Mouse (Mus musculus) liver, adult (tissue): Measurements from ENCODE around the gene Usp36.

Experiments
- GATA4 ChIP-seq: IDR thresholded peaks from 2 replicates; pipeline ENCODE4 v1.6.1; 2014; ENCODE audit warnings: mild to moderate bottlenecking, low read length; ENCODE audit not compliant: insufficient replicate concordance

Usp36 gene

DNA sequence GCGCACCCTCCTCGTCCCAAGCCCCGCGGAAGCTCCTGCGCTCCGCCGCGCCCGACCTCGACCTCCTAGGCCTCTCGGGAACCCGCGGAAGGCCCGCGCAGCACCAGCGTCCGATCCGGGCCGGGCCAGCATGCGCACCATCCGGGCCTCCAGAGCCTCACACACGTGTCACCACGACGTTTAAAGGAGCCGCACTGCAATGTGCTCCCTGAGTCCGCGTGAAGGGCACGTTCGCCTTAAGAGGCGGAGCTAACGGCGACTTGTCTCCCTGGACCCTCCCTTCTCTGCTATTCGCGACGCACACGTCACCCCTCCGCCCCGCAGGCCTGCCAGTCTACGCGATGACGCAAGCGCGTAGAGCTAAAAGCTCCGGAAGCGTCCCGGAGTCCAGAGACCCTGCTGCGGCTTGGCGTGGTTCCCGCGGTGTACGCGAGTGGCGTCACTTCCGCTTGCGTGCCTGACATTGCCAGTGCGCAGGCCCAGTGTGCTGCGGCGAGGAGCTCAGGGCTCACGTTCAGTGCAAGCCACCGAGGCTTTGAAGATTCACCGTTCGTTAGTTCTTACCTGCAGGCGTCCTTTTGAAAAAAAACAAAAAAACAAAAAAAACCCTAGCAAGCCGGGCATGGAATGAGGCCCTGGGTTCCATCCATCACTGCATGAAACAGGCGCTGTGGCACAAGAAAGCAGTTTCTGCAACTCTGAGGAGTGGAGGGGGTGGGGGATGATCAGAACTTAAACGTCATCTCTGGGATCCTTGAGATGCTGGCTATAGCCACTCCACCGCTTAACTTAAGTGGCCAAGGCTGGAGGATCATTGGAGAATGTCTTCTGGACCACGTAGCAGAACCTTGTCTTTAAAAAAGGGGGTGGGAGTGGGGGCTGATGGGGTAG, at the start of gene Usp36:
Gene Usp36 (minus strand): TSS at position 246 of the 891 bp plus-strand sequence.
- TF ChIP-seq GATA4 = no peak; the same call in 1 of the 2 replicates

DNA sequence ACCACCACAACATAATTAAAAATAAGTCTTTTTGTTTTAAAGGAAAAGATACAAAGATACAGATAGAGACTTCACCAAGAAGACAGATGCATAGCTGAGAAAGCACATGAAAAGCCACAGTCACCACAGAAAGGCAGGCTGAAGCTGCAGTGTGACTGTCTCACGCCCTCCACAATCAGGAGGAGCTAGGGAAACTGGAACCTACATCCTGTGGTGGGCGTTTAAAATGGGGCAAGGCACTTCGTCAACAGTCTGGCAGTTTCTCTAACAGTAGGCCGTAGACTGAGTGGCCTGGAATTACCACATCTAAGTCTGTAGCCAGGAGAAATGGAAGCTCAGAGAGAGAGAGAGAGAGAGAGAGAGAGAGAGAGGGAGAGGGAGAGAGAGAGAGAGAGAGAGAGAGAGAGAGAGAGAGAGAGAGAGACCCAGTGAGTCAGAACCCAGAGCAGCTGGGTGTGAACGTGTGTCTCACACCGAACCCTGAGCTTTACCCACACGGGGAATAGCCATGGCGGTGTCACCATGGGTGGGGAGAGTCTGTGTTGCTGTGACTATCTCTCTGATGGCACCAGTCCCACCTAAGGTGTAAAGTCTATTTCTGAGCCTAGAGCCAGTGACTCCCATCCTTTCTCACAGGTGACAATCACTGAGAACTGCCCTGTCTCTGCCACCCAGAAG, 47.6 kb upstream of the Usp36 start:
- TF ChIP-seq GATA4 = no peak

DNA sequence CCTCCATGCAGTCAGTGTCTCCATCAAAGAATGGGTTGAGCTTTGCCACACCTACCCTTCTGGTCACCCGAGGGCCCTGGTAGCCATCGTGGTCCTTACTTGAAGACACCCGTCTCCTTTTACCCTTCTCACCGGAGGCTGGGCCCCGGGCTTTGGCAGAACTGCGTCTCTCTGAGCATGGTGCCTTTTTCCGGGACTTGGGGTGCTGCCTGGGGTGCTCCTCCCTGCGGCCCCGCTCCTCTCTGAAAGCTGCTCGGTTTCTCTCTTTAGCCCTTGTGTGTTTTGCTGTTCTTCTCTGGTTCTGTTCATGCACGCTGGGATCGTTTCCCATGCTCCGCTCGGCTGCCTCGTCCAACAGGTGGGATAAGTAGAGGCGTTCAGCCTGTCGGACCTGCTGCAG, 43.4 kb upstream of the Usp36 start:
- no peak for TF ChIP-seq GATA4

DNA sequence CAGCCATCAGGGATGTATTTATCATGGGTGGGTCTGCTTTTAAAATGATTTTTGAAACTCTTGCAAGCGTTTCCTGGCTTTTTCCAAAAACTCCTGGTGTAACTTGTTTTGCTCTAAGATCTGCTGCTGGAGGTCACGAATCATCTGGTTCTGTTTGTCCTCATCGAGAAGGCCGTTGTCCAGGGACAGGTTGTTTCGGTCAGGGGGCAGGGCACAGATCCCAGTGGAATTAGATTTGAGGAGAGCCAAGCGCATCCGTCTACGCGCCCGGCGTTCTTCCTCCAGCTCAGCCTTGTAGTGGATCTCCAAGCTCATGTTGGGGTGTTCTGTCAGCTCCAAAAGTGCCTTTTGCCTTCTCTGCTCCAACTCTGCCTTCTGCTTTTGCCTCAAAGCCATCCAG, 42.3 kb upstream of the Usp36 start:
- no peak for TF ChIP-seq GATA4

DNA sequence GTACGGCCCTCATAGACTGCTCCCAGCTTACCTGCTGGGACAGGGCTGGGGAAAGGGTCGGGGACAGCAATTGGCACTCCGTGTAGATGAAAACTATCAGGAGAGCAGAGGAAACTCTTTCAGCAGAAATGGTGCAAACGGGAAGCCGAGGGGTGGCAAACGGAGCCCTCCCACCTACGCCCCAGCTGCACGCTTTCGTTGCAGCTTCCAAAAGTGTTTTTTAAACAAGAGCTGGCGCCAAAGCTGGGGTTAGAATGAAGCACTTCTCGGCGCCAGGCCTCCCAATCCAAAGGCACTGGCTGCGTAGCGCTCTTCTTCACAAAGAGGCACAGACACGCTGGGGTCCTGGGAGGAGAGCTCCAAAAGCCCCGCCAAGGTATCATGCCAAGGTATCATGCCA, 40.7 kb upstream of the Usp36 start:
- no peak for TF ChIP-seq GATA4

DNA sequence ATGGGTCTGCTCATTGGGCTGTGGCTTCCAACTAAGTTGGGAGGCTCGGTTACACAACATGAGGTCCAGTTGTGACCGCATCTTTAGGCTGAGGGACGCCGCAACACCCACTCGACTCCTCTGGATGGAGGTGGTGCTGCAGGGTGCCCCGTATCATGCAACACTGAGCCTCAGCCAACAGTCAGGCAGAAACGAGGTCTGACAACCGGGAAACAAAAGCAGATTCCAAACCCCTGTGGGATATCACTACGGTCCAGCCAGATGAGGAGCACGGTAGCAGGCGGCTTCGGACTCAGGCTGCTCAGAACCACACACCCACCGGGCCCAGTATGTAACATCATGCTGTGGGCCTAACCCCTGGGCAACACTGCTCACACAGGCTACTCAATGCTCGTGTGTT, 40.3 kb upstream of the Usp36 start:
- no peak for TF ChIP-seq GATA4

DNA sequence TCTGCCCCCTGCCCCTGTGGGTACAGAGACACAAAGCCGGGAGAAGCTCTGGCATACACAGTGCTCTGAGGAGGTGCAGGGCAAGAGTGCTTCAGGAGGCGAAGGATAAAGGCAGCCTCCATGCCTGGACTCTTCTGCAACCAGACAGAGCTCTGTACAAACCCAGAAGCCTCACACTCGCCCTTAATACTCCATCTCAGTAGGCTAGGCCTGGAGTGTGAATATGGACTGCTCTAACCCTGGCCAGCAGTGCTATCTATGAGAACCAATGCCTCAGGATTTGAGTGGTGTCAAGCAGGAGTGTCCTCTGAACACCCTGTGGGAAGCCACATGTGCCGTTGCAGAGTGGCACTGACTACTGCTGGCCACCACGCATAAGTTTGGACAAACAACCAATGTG, 38.9 kb upstream of the Usp36 start:
- no peak for TF ChIP-seq GATA4

DNA sequence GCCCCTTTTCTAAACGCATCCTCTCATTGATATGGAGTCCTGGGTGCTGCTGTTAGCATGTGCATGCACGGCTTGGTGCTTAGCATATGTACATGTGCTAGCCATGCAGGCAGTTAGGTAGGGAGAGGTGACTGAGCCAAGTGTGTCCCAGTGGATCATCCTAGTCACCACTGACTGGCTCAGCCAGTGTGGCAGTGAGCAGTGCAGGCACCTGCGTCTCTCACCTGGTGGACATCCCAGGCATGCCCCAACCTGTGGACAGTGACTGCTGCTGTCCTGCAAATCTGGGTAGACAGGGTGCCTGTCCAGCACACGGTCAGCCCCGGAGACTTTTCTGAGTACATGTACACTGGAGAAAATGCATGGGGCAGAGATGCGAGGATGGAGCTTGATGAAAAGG, 38.5 kb upstream of the Usp36 start:
- TF ChIP-seq GATA4 = no peak

DNA sequence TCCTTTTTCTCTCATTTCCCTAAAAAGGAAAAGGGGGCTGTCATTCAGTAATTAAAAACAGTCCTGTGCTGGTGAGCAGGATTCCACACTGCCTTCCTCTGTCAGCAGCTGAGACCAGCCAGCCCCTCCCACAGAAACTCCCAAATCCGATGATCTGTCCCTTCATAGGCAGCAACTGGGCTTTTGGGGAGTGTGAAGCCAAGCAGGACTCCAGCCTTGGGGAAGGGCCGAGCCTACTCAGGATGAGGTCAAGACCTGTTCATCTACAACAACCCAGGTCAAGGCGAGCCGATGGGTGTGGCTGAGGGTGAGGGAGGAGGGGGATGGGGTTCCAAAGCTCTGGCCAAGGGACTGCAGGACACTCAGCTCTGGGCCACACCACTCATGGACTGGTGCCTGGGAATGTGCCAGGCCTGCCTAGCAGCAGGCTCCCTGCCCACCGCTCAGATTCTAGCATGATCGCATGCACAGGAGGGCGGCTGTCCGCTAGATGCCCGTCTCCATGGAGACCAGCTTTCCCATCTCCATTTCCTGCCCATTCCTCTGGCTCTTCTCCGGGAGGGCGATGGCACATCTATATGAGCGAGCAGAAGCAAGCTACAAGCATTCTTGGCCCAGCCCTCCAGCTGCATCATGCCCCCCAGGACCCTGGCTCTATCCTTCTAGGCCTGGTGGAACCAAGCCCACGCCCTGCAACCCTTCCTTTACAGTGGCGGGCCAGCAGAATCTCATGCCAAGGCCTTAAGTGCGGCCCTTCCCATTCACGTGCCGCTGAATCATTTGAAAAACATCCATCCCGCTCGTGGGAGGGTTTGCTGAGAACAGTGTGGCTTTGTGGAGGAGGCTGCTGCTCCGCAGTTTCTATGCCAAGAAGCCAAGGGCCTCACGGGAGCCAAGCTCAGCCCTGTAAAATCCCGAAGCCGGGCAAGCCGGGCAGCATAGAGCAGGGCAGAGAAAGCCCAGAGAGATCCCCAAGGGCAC, 37.2 kb upstream of the Usp36 start:
- TF ChIP-seq GATA4 = no peak

DNA sequence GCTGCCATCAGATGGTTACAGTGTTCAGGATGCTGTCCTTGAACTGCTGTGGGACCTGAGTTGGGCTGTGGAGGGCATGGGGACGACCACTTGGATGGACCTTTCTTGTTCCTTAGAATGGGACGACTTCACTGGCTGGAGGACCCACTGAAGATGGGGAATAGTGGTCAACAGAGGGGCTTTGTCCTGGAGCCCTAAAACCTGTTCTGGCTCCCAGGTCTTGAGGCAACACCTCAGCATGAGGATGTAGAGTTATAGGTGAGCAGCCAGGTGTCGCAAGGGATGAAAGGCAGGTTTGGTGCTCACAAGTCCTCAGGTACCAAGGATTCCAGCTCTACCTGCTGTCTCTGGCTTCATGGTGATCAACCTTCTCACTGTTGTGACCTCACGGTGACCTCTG, 36.4 kb upstream of the Usp36 start:
- no peak for TF ChIP-seq GATA4

DNA sequence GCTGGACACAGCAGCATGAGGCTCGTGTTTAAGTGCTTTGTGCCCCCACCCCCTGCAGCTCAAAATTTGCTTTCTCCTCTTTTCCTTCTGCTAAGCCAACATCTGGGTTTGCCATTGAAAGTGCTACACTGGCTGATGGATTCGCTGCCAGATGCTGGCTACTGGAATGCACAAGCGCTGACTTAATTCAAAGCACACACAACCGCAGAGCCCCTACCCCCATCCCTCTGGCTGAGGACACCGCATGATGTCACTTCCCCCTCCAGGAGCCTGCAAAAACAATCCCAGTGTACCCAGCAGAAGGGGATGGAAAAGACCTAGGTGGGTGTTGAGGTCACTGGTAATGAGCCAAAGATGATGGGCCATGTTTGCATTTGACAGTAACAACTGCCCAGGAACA, 34.5 kb upstream of the Usp36 start:
- TF ChIP-seq GATA4 = no peak

DNA sequence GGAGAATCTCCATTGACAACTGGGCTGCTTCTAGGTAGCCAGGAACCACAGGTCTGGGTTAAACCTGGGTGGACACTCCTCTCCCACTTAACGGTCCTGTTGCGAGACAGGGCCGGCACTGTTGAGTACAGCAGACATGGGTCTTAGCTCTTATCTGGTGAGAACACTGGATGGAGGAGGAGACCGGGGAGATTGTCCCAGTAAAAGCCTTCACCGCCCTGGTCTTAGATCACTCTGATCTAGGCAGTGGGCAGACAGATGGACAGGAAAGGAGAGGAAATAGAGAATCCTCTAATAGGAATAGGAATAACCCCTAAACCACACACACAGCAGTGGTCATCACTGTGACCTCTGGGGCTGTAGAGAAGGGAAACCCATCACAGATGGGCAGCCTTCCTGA, 33.9 kb upstream of the Usp36 start:
- TF ChIP-seq GATA4 = no peak

DNA sequence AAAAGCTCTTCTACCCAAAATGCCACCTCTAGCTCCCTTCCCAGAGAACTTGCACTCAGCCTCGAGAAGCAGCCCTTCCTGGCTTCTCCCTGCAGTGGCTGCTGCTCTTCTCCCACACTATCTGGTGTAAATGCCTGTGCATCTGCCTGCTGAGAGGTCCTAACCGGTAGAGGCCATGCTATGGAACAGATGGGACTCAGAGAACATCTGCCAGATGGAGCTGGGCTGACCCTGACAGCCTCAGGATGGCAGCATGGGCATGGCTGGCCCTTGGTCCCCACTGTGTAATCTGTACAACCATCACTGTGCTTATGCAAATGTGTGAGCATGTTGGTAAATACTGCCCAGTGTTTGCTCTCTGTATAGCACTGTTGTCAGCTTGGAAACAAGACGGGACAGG, 32.6 kb upstream of the Usp36 start:
- TF ChIP-seq GATA4 = no peak

DNA sequence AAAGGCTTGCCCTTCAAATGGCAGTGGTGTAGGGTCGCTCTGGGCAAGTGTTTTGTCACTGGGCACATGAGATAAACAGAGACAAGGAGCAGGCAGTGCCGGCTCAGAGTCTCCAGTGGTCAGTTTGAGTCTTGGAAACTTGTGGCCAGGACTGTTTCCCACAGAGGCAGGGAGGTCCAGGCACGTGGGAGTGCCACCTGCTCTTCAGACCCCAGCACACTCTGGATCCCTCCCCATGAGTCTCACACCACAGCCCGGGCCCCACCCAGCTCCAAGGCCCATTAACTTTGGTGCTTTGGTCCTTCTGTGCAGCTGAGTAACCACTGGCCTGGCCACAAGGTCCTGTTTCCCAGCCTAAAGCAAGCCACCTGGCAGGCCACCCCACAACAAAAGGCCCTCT, 31.9 kb upstream of the Usp36 start:
- TF ChIP-seq GATA4 = no peak

DNA sequence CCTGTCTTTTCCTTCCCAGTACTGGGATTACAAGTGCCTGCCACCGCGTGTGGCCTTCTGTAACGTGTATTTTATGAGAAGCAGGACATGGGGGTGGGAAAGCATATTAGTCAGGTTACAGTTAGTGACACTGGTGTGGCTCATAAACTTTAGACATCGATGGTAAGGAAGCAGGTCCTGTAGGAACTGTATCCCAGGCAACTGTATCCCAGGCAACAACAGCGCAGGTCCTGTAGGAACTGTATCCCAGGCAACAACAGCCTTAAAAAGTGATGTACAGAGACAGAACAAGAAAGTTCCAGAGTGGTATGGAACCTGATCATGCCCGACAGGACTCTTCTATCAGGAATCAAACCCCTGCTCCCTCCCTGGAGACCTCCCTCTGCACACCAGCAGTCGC, 31.5 kb upstream of the Usp36 start:
- no peak for TF ChIP-seq GATA4
